8 mouse cellular contexts compared by ENCODE assay signal in the genomic region with DNA sequence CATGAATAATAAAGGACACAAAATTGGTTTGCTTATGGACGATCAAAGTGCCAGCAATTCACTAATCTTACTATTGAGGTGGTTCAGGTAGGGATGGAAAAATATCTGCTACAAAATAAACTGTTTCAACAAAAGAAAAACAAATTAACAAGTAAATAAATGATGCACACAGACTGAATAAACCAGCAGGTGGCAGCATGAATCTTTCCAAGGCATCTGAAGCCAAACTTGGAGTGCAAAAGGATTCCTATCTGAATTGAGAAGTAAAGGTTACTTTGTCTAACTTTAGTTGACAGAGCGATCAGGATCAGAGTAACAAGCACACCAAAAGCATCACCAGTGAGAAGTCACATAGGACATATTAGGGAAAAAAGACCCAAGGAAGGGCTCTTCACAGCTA.
DNase-seq lines count a peak whose midpoint lies in the region; ATAC-seq and TF ChIP-seq lines count a peak whose summit lies in the region.

No protein-coding gene starts in this region.

- no peak for TF ChIP-seq EP300 in stomach, postnatal 0 days (optimal IDR thresholded peaks at IDR 0.05)

- H3K4me3 ChIP-seq in hindbrain, embryonic 12.5 days = no peak overlapping the region
- H3K4me3 ChIP-seq in midbrain, embryonic 11.5 days (ENCODE audit: low read depth, low read length) = no peak overlapping the region
- no peak overlapping the region for H3K4me3 ChIP-seq in stomach, postnatal 0 days (ENCODE audit: low read depth, low read length)

- no peaks in the 10 kb centered on the region for H3K4me1 ChIP-seq in hindbrain, embryonic 12.5 days
- H3K4me1 ChIP-seq in midbrain, embryonic 11.5 days (ENCODE audit: control insufficient read depth, insufficient read depth, low read length) = no peaks in the 10 kb centered on the region
- H3K4me1 ChIP-seq in stomach, postnatal 0 days (replicated peaks; ENCODE audit: control insufficient read depth, insufficient read depth) = no peaks in the 10 kb centered on the region

- intact Hi-C loops in left cerebral cortex, postnatal 4 days (cut with DNase I) = loop anchor here (5.0 kb wide), 1 partner anchor 188 kb away; no protein-coding TSS in a partner anchor

- no peaks in the 10 kb centered on the region for H3K27me3 ChIP-seq in hindbrain, embryonic 12.5 days
- H3K27me3 ChIP-seq in midbrain, embryonic 11.5 days (ENCODE audit: control insufficient read depth, insufficient read depth, low read length) = no peaks in the 10 kb centered on the region
- H3K27me3 ChIP-seq in stomach, postnatal 0 days (ENCODE audit: control insufficient read depth, insufficient read depth, low read length) = no peaks in the 10 kb centered on the region

- no peak overlapping the region for H3K9ac ChIP-seq in hindbrain, embryonic 12.5 days
- no peak overlapping the region for H3K9ac ChIP-seq in midbrain, embryonic 11.5 days (ENCODE audit: low read length)
- H3K9ac ChIP-seq in stomach, postnatal 0 days (ENCODE audit: low read length) = no peak overlapping the region

- no peaks in the 10 kb centered on the region for H3K36me3 ChIP-seq in hindbrain, embryonic 12.5 days
- no peaks in the 10 kb centered on the region for H3K36me3 ChIP-seq in midbrain, embryonic 11.5 days (ENCODE audit: control insufficient read depth, insufficient read depth, low read length)
- no peaks in the 10 kb centered on the region for H3K36me3 ChIP-seq in stomach, postnatal 0 days (ENCODE audit: control insufficient read depth, insufficient read depth, low read length)

- no peak overlapping the region for H3K27ac ChIP-seq in hindbrain, embryonic 12.5 days
- H3K27ac ChIP-seq in midbrain, embryonic 11.5 days (ENCODE audit: low read depth, low read length) = no peak overlapping the region
- no peak overlapping the region for H3K27ac ChIP-seq in stomach, postnatal 0 days (replicated peaks)

- H3K4me2 ChIP-seq in hindbrain, embryonic 12.5 days (replicated peaks) = peak overlapping the region; percentile 39; the same call in 1 of the 2 replicates
- peak overlapping the region; percentile 32 for H3K4me2 ChIP-seq in midbrain, embryonic 11.5 days
- H3K4me2 ChIP-seq in stomach, postnatal 0 days (replicated peaks; ENCODE audit: low read depth) = peak overlapping the region; percentile 0

- ATAC-seq in hindbrain, embryonic 12.5 days (ENCODE audit: low FRiP score) = no peak
- no peak for ATAC-seq in midbrain, embryonic 11.5 days (ENCODE audit: low FRiP score)
- no peak for ATAC-seq in stomach, postnatal 0 days (ENCODE audit: low FRiP score, low TSS enrichment)

- WGBS in hindbrain, embryonic 12.5 days = 42% methylated on average over 2 of the region's 2 CpGs
- WGBS in midbrain, embryonic 11.5 days = 27% methylated on average over 2 of the region's 2 CpGs
- WGBS in stomach, postnatal 0 days = 36% methylated on average over 2 of the region's 2 CpGs

- DNase-seq in heart, adult 18-20 months = peak; percentile 24 to 88
- DNase-seq in heart, adult 11 months = no peak
- peak; percentile 22 for DNase-seq in Muller cell, postnatal 12 days (ENCODE audit: inconsistent ontology term)
- peak; percentile 41 for DNase-seq in embryo, embryonic 9.5 days (ENCODE audit: extremely low spot score)
- DNase-seq in left cerebral cortex, postnatal 4 days = peak; percentile 26
- peak; percentile 94 for DNase-seq in midbrain, embryonic 11.5 days (ENCODE audit: low spot score, missing footprints)
- DNase-seq in stomach, postnatal 0 days (ENCODE audit: low spot score) = peak; percentile 44

- TF ChIP-seq CTCF in stomach, postnatal 0 days (IDR thresholded peaks at IDR 0.05; ENCODE audit: low read depth) = peak; percentile 88

- H3K9me3 ChIP-seq in hindbrain, embryonic 12.5 days (replicated peaks) = no peaks in the 10 kb centered on the region
- H3K9me3 ChIP-seq in midbrain, embryonic 11.5 days (ENCODE audit: control insufficient read depth, low read length) = no peaks in the 10 kb centered on the region
- H3K9me3 ChIP-seq in stomach, postnatal 0 days (ENCODE audit: control insufficient read depth, low read length) = no peaks in the 10 kb centered on the region
